Mouse (Mus musculus) lung, embryonic 16.5 days (tissue): ENCODE results near the gene Mtr. TPM values are rescaled to one million over a fixed set of nuclear protein-coding genes. Genes with fewer than 3 reads are reported as not detected.
A peak's percentile ranks its signal among the peaks of the same experiment; 100 is the strongest.
"Not testable (repeated sequence)": the region's sequence is repeated elsewhere in the genome, so short reads cannot be mapped to it uniquely, and the experiment has no call there.

Source experiments
- ATAC-seq: fragments of 200-750 bp; cut with Nextera tagmentation; 2 replicates; pipeline ENCODE4 v1.8.0; 2017; ENCODE audit warnings: low read depth, mild to moderate bottlenecking, moderate library complexity
- H3K27ac ChIP-seq: fragments of 300-500 bp; sonication (generic); 2 replicates; pipeline ENCODE4 v1.5.1; 2014; ENCODE audit warnings: mild to moderate bottlenecking, control low read depth, low read length
- H3K27me3 ChIP-seq: fragments of 300-500 bp; sonication (generic); 2 replicates; pipeline ENCODE4 v1.6.1; 2014; ENCODE audit warnings: low read depth, low read length, mixed read lengths; ENCODE audit not compliant: control insufficient read depth, insufficient read depth
- H3K36me3 ChIP-seq: fragments of 300-500 bp; sonication (generic); 2 replicates; pipeline ENCODE4 v1.6.1; 2014; ENCODE audit warnings: low read length; ENCODE audit not compliant: control insufficient read depth, insufficient read depth
- H3K4me1 ChIP-seq: fragments of 300-500 bp; sonication (generic); replicated peaks from 2 replicates; pipeline ENCODE4 v1.6.1; 2014; ENCODE audit warnings: low read length, mixed read lengths; ENCODE audit not compliant: control insufficient read depth, insufficient read depth
- H3K4me2 ChIP-seq: fragments of 300-500 bp; sonication (generic); 2 replicates; pipeline ENCODE4 v1.6.1; 2014; ENCODE audit warnings: low read depth, low read length, control low read depth
- H3K4me3 ChIP-seq: fragments of 300-500 bp; sonication (generic); 2 replicates; pipeline ENCODE4 v1.5.1; 2014; ENCODE audit warnings: mild to moderate bottlenecking, low read length, control low read depth
- H3K9ac ChIP-seq: fragments of 300-500 bp; sonication (generic); 2 replicates; pipeline ENCODE4 v1.6.1; 2014; ENCODE audit warnings: low read length, control low read depth
- H3K9me3 ChIP-seq: fragments of 300-500 bp; sonication (generic); 2 replicates; pipeline ENCODE4 v1.6.1; 2016; ENCODE audit warnings: low read length; ENCODE audit not compliant: control insufficient read depth
- WGBS: fragments of 180-500 bp; shearing (Covaris S2); extraction: QIAGEN DNeasy Blood & Tissue Kit; methylation state at CpG from one replicate; pipeline ENCODE4 v1.1.7; 2014; 5-methylcytosine and 5-hydroxymethylcytosine counted together
- polyA plus RNA-seq: library from polyadenylated mRNA; unstranded; fragments of >200 nt; fragmentation: Nextera tagmentation; extraction: Ambion mirVana; gene quantifications from 2 replicates; pipeline ENCODE4 v1.2.1, GENCODE M21; 2015

Mtr gene
- polyA plus RNA-seq, 1 experiment from 2014 or later = 15.6 TPM

GRCm38 (mm10) chr13:12159288-12160120 lies 98.4 kb downstream of the Mtr start:
- Histone ChIP-seq H3K4me2 (no peak overlapping the region), H3K4me1 (no peaks in the 10 kb centered on the region; the same call in 1 of the 2 replicates), H3K36me3 (no peaks in the 10 kb centered on the region), H3K9ac (no peak overlapping the region), H3K4me3 (no peak overlapping the region), H3K27ac (no peak overlapping the region), H3K9me3 (no peaks in the 10 kb centered on the region), H3K27me3 (no peaks in the 10 kb centered on the region)
- WGBS = 32% methylated on average over 9 of the region's 9 CpGs
- ATAC-seq = peak; percentile 17; the same call in 1 of the 2 replicates

GRCm38 (mm10) chr13:12153922-12154321 lies 104.0 kb downstream of the Mtr start:
- H3K27ac ChIP-seq = no peak overlapping the region
- no peak overlapping the region for H3K9ac ChIP-seq
- no peak for ATAC-seq
- no peaks in the 10 kb centered on the region for H3K4me1 ChIP-seq
- H3K27me3 ChIP-seq = no peaks in the 10 kb centered on the region
- H3K9me3 ChIP-seq = no peaks in the 10 kb centered on the region
- WGBS = 69% methylated on average over 11 of the region's 11 CpGs
- H3K4me3 ChIP-seq = no peak overlapping the region
- H3K4me2 ChIP-seq = no peak overlapping the region
- no peaks in the 10 kb centered on the region for H3K36me3 ChIP-seq

- ATAC-seq = 0 out of 2 replicates have a peak, but pooled peaks have one; percentile 41
- H3K9ac ChIP-seq = no peak overlapping the region
Observed at GRCm38 (mm10) chr13:12146918-12147507, 110.9 kb downstream of the Mtr start.

GRCm38 (mm10) chr13:12146402-12146801 lies 111.5 kb downstream of the Mtr start:
- Histone ChIP-seq H3K27me3 (no peaks in the 10 kb centered on the region), H3K4me1 (no peaks in the 10 kb centered on the region), H3K9ac (no peak overlapping the region), H3K36me3 (no peaks in the 10 kb centered on the region), H3K27ac (no peak overlapping the region), H3K4me3 (no peak overlapping the region), H3K4me2 (no peak overlapping the region), H3K9me3 (no peaks in the 10 kb centered on the region)
- ATAC-seq = no peak
- WGBS = 67% methylated on average over 2 of the region's 2 CpGs

More at GRCm38 (mm10) chr13:12146918-12147507, 110.9 kb downstream of the Mtr start:
- Histone ChIP-seq H3K27me3 (no peaks in the 10 kb centered on the region), H3K36me3 (no peaks in the 10 kb centered on the region), H3K4me3 (no peak overlapping the region), H3K4me2 (no peak overlapping the region), H3K27ac (no peak overlapping the region), H3K4me1 (no peaks in the 10 kb centered on the region), H3K9me3 (no peaks in the 10 kb centered on the region)
- WGBS = 50% methylated on average over 6 of the region's 6 CpGs

- WGBS = 81% methylated on average over 5 of the region's 5 CpGs
- no peaks in the 10 kb centered on the region for H3K27me3 ChIP-seq
- H3K9me3 ChIP-seq = no peaks in the 10 kb centered on the region
- H3K4me3 ChIP-seq = no peak overlapping the region
- H3K4me1 ChIP-seq = no peaks in the 10 kb centered on the region
- no peak overlapping the region for H3K9ac ChIP-seq
- ATAC-seq = no peak
- no peak overlapping the region for H3K27ac ChIP-seq
- H3K36me3 ChIP-seq = no peaks in the 10 kb centered on the region
- no peak overlapping the region for H3K4me2 ChIP-seq
Observed at GRCm38 (mm10) chr13:12143347-12143746, 114.6 kb downstream of the Mtr start.

- ATAC-seq, H3K4me3 ChIP-seq, H3K4me2 ChIP-seq, H3K9me3 ChIP-seq, H3K9ac ChIP-seq, H3K36me3 ChIP-seq, H3K27ac ChIP-seq, H3K27me3 ChIP-seq, H3K4me1 ChIP-seq: not testable (repeated sequence)
- 80% methylated on average over 10 of the region's 10 CpGs for WGBS
Observed at GRCm38 (mm10) chr13:12136461-12136860, 121.5 kb downstream of the Mtr start.

GRCm38 (mm10) chr13:12133549-12133948 lies 124.4 kb downstream of the Mtr start:
- WGBS = 22% methylated on average over 7 of the region's 7 CpGs

More at GRCm38 (mm10) chr13:12133549-12133948, 124.4 kb downstream of the Mtr start:
- Histone ChIP-seq H3K9me3 (no peaks in the 10 kb centered on the region), H3K9ac (no peak overlapping the region), H3K4me1 (no peaks in the 10 kb centered on the region), H3K27ac (no peak overlapping the region), H3K4me2 (no peak overlapping the region), H3K4me3 (no peak overlapping the region), H3K36me3 (no peaks in the 10 kb centered on the region), H3K27me3 (no peaks in the 10 kb centered on the region)
- ATAC-seq = peak; percentile 85

Other genes with a start within 250 kb of the Mtr start
- gene Ryr2, start 151.2 kb downstream of the Mtr start, polyA plus RNA-seq = 1.5 and 1.6 TPM in 2 replicates
- gene Actn2, start 82.6 kb upstream of the Mtr start, polyA plus RNA-seq = 42.4 and 53.1 TPM in 2 replicates
- 12.1 and 14.6 TPM in 2 replicates for gene Heatr1, start 136.9 kb upstream of the Mtr start, polyA plus RNA-seq
- gene Lgals8, start 206.8 kb upstream of the Mtr start, polyA plus RNA-seq = 31.5 and 34.5 TPM in 2 replicates